Mouse (Mus musculus) heart, embryonic 14.5 days (tissue): Measurements from ENCODE around the gene Kmt2c. TPM values are rescaled to one million over a fixed set of nuclear protein-coding genes. Genes with fewer than 3 reads are reported as not detected.

ENCODE experiments used
- ATAC-seq: fragments of 200-750 bp; cut with Nextera tagmentation; 2 replicates; pipeline ENCODE4 v1.8.0; 2017; ENCODE audit warnings: low read depth, moderate TSS enrichment; ENCODE audit not compliant: insufficient number of reproducible peaks, insufficient read depth, low FRiP score
- H3K27ac ChIP-seq, 2 experiments: fragments of 200-500 bp in 1 of 2; fragments of 300-500 bp in 1 of 2; sonication (generic) in 1 of 2; replicated peaks in 1 of 2; 2 replicates each; pipeline ENCODE4 v1.5.1; 2012 to 2014; ENCODE audit warnings: low read depth in 2 of 2, low read length in 2 of 2, control low read depth in 1 of 2, mild to moderate bottlenecking in 1 of 2, mixed read lengths in 1 of 2; ENCODE audit not compliant: control insufficient read depth in 1 of 2, insufficient read depth in 1 of 2
- H3K27me3 ChIP-seq: fragments of 300-500 bp; sonication (generic); 2 replicates; pipeline ENCODE4 v1.6.1; 2014; ENCODE audit warnings: mild to moderate bottlenecking, low read length, control low read depth; ENCODE audit not compliant: control insufficient read depth, insufficient read depth
- H3K36me3 ChIP-seq: fragments of 300-500 bp; sonication (generic); 2 replicates; pipeline ENCODE4 v1.6.1; 2014; ENCODE audit warnings: mild to moderate bottlenecking, control low read depth, low read length, mixed read lengths; ENCODE audit not compliant: control insufficient read depth, insufficient read depth
- H3K4me1 ChIP-seq, 2 experiments: fragments of 200-500 bp in 1 of 2; fragments of 300-500 bp in 1 of 2; sonication (generic) in 1 of 2; 2 replicates each; pipeline ENCODE4 v1.6.1; 2012 to 2014; ENCODE audit warnings: low read length in 2 of 2, control low read depth in 1 of 2, mixed read lengths in 1 of 2; ENCODE audit not compliant: control insufficient read depth in 2 of 2, insufficient read depth in 2 of 2
- H3K4me2 ChIP-seq: fragments of 300-500 bp; sonication (generic); 2 replicates; pipeline ENCODE4 v1.6.1; 2014; ENCODE audit warnings: mild to moderate bottlenecking, low read length
- H3K4me3 ChIP-seq, 2 experiments: fragments of 200-500 bp in 1 of 2; fragments of 300-500 bp in 1 of 2; sonication (generic) in 1 of 2; 2 replicates each; pipeline ENCODE4 v1.5.1; 2012 to 2014; ENCODE audit warnings: low read length in 2 of 2, mild to moderate bottlenecking in 2 of 2, control low read depth in 1 of 2, low read depth in 1 of 2, moderate library complexity in 1 of 2; ENCODE audit not compliant: control insufficient read depth in 1 of 2, insufficient read depth in 1 of 2
- H3K9ac ChIP-seq: fragments of 300-500 bp; sonication (generic); 2 replicates; pipeline ENCODE4 v1.6.1; 2014; ENCODE audit warnings: mild to moderate bottlenecking, low read length
- H3K9me3 ChIP-seq: fragments of 300-500 bp; sonication (generic); 2 replicates; pipeline ENCODE4 v1.6.1; 2016; ENCODE audit warnings: low read length, control low read depth; ENCODE audit not compliant: control insufficient read depth
- WGBS: fragments of 180-500 bp; shearing (Covaris S2); extraction: QIAGEN DNeasy Blood & Tissue Kit; methylation state at CpG from one replicate; pipeline ENCODE4 v1.1.7; 2014; 5-methylcytosine and 5-hydroxymethylcytosine counted together
- polyA plus RNA-seq: library from polyadenylated mRNA; unstranded; fragments of >200 nt; fragmentation: Nextera tagmentation; extraction: Ambion mirVana; gene quantifications from 2 replicates; pipeline ENCODE4 v1.2.1, GENCODE M21; 2014

The Kmt2c gene
- polyA plus RNA-seq = 14.0 and 15.4 TPM in 2 replicates

DNA sequence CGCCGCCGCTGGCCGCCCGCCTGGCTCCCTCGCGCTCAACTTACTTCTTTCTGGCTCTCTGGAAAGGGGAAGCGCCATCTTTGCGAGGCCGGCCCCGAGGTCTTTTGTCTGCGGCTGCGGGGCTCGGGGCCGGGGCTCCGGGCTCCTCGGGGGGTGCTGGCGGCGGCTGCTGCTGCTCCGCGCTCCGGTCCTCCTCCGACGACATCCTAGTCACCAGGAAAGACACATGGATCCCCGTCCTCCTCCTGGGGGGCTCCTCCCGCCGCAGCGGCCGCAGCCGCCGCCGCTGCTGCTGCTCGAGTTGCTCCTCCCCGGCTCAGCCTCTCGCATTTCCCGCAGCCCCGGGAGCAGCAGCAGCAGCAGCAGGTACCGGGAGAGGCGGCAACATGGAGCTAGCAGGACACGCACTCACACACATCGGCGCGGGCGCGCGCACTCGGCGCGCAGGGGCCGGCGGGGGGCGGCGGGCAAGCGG is at the start of gene Kmt2c:
TSS of gene Kmt2c (minus strand) at position 438 of the 475 bp plus-strand sequence.
- under 1% methylated on average over 45 of the region's 54 CpGs for WGBS
- Histone ChIP-seq H3K4me2 (peak within 1 kb of the TSS; percentile 79), H3K4me1 (peaks cover 0 to 13% of the 10 kb centered on the region in 2 experiments; a peak in 3 of 4 replicates), H3K36me3 (no peaks in the 10 kb centered on the region), H3K9ac (peak within 1 kb of the TSS; percentile 97), H3K27me3 (no peaks in the 10 kb centered on the region), H3K4me3 (peak within 1 kb of the TSS; percentile 100), H3K9me3 (no peaks in the 10 kb centered on the region), H3K27ac (peak within 1 kb of the TSS; percentile 98 to 100)
- ATAC-seq = 0 out of 2 replicates have a peak, but pooled peaks have one; percentile 2

DNA sequence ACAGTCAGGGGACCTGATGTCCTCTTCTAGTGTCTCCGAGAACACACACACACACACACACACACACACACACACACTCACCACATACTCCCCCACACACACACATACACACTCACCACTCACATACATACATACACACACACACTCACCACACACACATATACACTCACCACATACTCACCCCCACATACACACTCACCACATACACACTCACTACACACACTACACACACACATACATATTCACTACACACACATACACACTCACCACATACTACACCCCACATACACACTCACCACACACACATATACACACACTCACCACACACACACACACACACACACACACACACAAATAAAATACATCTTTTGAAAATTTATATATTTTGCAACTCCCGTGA is 48.3 kb upstream of the Kmt2c start:
- Histone ChIP-seq H3K4me3 (no peak overlapping the region), H3K9ac (no peak overlapping the region), H3K9me3 (no peaks in the 10 kb centered on the region), H3K4me2 (no peak overlapping the region), H3K36me3 (no peaks in the 10 kb centered on the region), H3K4me1 (no peaks in the 10 kb centered on the region), H3K27ac (no peak overlapping the region), H3K27me3 (no peaks in the 10 kb centered on the region)
- ATAC-seq = no peak
- WGBS = 94% methylated on average over 2 of the region's 2 CpGs

DNA sequence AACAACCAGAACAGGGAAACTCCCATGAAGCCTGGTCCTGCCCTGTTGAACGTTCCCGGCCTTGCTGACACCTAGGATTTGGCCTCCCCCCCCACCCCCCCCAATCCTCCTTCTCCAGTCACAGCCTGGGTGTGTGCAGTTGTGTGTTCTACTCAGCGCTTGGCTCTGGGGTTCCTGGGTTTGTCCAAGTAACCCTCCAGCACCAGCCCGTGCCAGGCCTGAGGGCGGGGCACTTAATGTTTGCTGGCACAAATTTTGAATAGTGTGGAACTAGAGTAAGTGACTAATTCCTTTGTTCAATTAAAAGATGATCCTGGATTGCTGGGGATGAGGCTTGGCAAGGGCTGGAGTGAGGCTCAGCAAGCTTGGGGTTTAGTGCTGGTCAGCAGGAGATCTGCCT is 46.0 kb upstream of the Kmt2c start:
- WGBS = 79% methylated on average over 5 of the region's 5 CpGs
- H3K4me2 ChIP-seq = no peak overlapping the region

DNA sequence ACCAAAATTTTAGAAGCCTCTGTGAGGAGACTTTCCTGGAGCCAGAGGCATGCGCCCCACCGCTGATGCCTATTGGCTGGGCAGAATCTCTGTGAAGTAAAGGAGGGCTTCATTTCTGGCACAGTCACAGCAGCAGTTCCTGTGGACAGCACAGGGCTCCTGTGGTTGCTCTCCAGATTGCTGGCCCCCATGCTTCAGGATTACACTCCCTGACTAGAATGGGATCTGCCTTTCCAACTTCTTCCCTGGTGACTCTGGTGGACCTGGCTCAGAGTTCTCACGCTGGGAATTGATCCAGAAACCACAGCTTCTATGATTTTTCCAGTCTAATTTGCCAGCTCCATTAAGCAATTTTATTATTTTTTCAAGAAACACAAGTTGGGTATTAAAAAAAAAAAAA is 45.5 kb upstream of the Kmt2c start:
- ATAC-seq = no peak
- Histone ChIP-seq H3K9me3 (no peaks in the 10 kb centered on the region), H3K4me1 (no peaks in the 10 kb centered on the region), H3K36me3 (no peaks in the 10 kb centered on the region), H3K4me2 (no peak overlapping the region), H3K27ac (no peak overlapping the region), H3K4me3 (no peak overlapping the region), H3K9ac (no peak overlapping the region), H3K27me3 (no peaks in the 10 kb centered on the region)
- WGBS = 80% methylated on average over 3 of the region's 3 CpGs

More for the DNA sequence above, 46.0 kb upstream of the Kmt2c start:
- Histone ChIP-seq H3K4me1 (no peaks in the 10 kb centered on the region), H3K4me3 (no peak overlapping the region), H3K36me3 (no peaks in the 10 kb centered on the region), H3K27me3 (no peaks in the 10 kb centered on the region), H3K9ac (no peak overlapping the region), H3K27ac (no peak overlapping the region), H3K9me3 (no peaks in the 10 kb centered on the region)
- ATAC-seq = no peak

DNA sequence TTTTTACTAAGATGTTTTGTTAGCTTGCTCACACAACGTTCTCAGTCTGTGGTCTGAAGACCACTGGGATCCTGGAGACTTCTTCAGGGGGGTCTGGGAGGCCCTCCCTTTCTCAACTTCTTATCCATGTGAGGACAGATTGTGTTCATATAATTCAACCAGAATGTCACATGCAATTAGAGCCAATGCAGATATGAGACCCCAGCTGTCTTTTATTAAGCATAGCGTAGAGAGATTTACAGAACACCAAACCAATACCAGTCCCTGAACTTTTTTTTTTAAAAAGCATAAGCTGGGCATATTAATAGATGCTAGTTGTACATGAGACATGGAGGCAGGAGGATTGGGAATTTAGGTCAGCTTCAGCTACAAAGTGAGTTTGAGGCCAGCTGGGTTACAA is 43.1 kb upstream of the Kmt2c start:
- H3K4me1 ChIP-seq = 0 out of 4 replicates have a peak, but pooled peaks cover 0 to 2% of the 10 kb centered on the region in 2 experiments
- no peak overlapping the region for H3K9ac ChIP-seq
- H3K9me3 ChIP-seq = peaks cover 11% of the 10 kb centered on the region; the same call in 1 of the 2 replicates
- 75% methylated on average over 2 of the region's 2 CpGs for WGBS
- no peak for ATAC-seq
- no peaks in the 10 kb centered on the region for H3K27me3 ChIP-seq
- no peak overlapping the region for H3K4me3 ChIP-seq
- H3K27ac ChIP-seq = no peak overlapping the region
- H3K36me3 ChIP-seq = no peaks in the 10 kb centered on the region
- no peak overlapping the region for H3K4me2 ChIP-seq

DNA sequence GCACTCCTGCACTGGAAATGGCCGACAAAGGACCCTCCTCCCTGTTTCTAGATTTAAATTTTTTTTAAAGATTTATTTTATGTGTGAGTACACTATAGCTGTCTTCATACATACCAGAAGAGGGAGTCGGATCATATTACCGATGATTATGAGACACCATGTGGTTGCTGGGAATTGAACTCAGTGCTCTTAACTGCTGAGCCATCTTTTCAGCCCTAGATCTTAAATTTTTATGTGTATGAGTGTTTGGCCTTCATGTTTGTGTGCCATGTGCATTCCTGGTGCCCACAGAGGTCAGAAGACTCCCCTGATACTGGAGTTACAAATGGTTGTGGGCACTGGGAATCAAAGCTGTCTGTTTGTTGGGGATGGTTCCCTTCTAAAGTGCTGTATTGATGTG is 42.3 kb upstream of the Kmt2c start:
- Histone ChIP-seq H3K4me1 (0 out of 4 replicates have a peak, but pooled peaks cover 0 to 2% of the 10 kb centered on the region in 2 experiments), H3K9ac (no peak overlapping the region), H3K4me2 (no peak overlapping the region), H3K27ac (no peak overlapping the region), H3K4me3 (no peak overlapping the region), H3K27me3 (no peaks in the 10 kb centered on the region), H3K36me3 (no peaks in the 10 kb centered on the region), H3K9me3 (peaks cover 11% of the 10 kb centered on the region; the same call in 1 of the 2 replicates)
- ATAC-seq = no peak
- 87% methylated on average over 3 of the region's 3 CpGs for WGBS

DNA sequence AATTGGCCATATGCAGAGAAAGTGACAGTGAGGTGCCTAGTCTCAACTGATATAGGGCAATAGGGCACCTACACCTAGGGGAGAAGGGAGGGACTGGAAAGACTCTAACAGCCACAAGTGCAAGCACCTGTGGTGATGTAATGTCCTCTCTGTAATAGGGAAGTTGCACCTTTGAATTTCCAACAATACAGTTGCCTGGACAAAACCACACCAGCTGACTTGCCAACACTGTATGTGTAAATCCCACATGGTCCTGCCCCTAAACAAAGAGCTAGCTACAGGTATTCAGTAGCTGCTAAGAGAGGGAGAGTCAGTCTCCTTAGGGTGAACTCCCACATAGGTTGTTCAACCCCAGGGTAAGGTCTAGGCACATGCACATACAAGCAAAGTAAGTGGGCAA is 41.8 kb upstream of the Kmt2c start:
- no peaks in the 10 kb centered on the region for H3K27me3 ChIP-seq
- ATAC-seq = no peak
- H3K4me1 ChIP-seq = 0 out of 4 replicates have a peak, but pooled peaks cover 0 to 2% of the 10 kb centered on the region in 2 experiments
- H3K9me3 ChIP-seq = peaks cover 11% of the 10 kb centered on the region; the same call in 1 of the 2 replicates
- H3K9ac ChIP-seq = no peak overlapping the region
- no peak overlapping the region for H3K4me3 ChIP-seq
- H3K27ac ChIP-seq = no peak overlapping the region
- H3K36me3 ChIP-seq = no peaks in the 10 kb centered on the region
- no peak overlapping the region for H3K4me2 ChIP-seq

DNA sequence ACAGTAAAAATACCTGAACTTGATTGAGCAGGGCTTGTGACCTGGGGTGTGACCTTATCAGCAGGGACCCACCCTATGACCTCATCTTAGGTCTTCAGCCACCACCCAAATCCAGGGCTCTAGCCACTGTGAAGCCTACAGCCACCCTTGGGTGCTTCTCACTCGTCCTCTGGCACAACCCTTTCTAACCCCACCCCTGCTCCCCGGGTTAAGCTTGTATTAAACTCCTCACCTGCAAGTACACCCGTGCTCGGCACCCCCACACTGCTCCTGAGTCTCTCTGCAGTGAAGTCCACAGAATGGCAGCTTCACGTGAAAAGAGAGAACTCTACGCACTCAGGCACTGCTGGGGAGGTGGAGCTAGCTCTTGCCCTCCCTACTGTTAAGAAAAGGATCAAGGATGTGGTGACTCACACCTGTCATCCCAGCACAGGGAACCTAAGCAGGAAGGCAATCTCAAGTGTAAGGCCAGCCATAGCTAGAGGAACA is 38.4 kb upstream of the Kmt2c start:
- H3K4me1 ChIP-seq = peaks cover 4 to 8% of the 10 kb centered on the region in 2 experiments; a peak in 2 of 4 replicates
- ATAC-seq = no peak

More for the DNA sequence above, 38.4 kb upstream of the Kmt2c start:
- H3K9me3 ChIP-seq = peaks cover 11% of the 10 kb centered on the region; the same call in 1 of the 2 replicates
- no peak overlapping the region for H3K9ac ChIP-seq
- 35% methylated on average over 6 of the region's 6 CpGs for WGBS
- H3K4me3 ChIP-seq = no peak overlapping the region
- no peaks in the 10 kb centered on the region for H3K36me3 ChIP-seq
- H3K27me3 ChIP-seq = no peaks in the 10 kb centered on the region
- H3K4me2 ChIP-seq = no peak overlapping the region
- no peak overlapping the region for H3K27ac ChIP-seq
